Mouse (Mus musculus) duodenum, adult 2 months (tissue): ENCODE results near the gene Zc2hc1b. TPM values are rescaled to one million over a fixed set of nuclear protein-coding genes. Genes with fewer than 3 reads are reported as not detected.

Experiments
- polyA plus RNA-seq: library from polyadenylated mRNA; depleted of rRNA; stranded (reverse); fragments of >200 nt; gene quantifications from 2 replicates; pipeline ENCODE4 v1.2.3, GENCODE M21; 2012; ENCODE audit warnings: low replicate concordance; rRNA removed

Gene Zc2hc1b
- not detected in 2 replicates for polyA plus RNA-seq

GRCm38 (mm10) chr10:13177973-13178624 is at the start of gene Zc2hc1b:
Gene Zc2hc1b, minus strand, starts transcription at chr10:13178023.

DNA sequence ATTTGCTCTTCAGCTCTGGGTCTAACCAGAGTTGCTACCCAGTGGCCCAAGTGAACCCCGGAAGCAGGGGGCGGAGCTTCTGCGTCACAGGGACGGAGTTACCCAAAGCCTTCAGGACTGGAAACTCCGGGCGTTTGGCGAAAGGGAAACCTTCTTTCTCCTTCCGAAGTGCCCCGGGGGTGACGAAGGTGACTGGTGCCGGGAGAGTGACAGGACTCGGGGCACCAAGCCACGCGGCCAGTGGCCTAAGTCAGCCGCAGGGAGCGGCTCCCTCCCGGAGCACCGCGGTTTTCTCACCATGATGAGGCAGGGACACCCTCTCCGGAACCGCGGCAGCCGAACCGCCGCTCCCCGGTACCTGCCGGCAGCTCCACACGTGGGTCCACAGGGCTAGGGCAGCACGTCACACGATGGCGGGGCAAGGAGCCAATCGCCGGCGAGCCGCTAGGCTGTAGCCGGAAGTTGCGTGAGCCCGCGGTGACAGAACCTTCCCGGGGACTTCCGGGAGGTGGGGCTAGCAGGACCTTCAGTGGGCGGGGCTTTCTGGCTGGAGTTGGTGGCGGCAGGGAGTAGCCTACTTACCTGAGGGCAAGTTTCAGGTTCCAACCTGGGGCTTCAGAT is 15.0 kb upstream of the Zc2hc1b start, which contains the start of gene Ltv1:
Ltv1 (minus strand) TSS at position 438 of the 621 bp plus-strand sequence.

Other genes starting within 250 kb of the Zc2hc1b start
- 0.49 and 0.69 TPM in 2 replicates for gene Stx11, start 213.7 kb downstream of the Zc2hc1b start, polyA plus RNA-seq
- gene Sf3b5, start 172.7 kb downstream of the Zc2hc1b start, polyA plus RNA-seq, result 47.9 and 51.1 TPM in 2 replicates
- 1.4 and 5.2 TPM in 2 replicates for gene Plagl1, start 117.5 kb downstream of the Zc2hc1b start, polyA plus RNA-seq
- gene Ltv1, start 15.1 kb upstream of the Zc2hc1b start, polyA plus RNA-seq, result 2.8 and 2.9 TPM in 2 replicates